Mouse (Mus musculus) heart, adult 18-20 months (tissue): ENCODE results near the gene Epm2a. TPM values are rescaled to one million over a fixed set of nuclear protein-coding genes. Genes with fewer than 3 reads are reported as not detected.

Source experiments
- DNase-seq, 2 experiments: peaks; one replicate each; pipeline ENCODE4 v3.0.0; 2021 to 2022; ENCODE audit warnings: mixed read lengths in 1 of 2
- total RNA-seq, 2 experiments: library from RNA; stranded (reverse); gene quantifications; 2 replicates each; pipeline ENCODE4 v1.2.3; 2021

Epm2a gene
- total RNA-seq, 2 experiments from 2014 or later = 37.5 to 40.5 TPM

DNA sequence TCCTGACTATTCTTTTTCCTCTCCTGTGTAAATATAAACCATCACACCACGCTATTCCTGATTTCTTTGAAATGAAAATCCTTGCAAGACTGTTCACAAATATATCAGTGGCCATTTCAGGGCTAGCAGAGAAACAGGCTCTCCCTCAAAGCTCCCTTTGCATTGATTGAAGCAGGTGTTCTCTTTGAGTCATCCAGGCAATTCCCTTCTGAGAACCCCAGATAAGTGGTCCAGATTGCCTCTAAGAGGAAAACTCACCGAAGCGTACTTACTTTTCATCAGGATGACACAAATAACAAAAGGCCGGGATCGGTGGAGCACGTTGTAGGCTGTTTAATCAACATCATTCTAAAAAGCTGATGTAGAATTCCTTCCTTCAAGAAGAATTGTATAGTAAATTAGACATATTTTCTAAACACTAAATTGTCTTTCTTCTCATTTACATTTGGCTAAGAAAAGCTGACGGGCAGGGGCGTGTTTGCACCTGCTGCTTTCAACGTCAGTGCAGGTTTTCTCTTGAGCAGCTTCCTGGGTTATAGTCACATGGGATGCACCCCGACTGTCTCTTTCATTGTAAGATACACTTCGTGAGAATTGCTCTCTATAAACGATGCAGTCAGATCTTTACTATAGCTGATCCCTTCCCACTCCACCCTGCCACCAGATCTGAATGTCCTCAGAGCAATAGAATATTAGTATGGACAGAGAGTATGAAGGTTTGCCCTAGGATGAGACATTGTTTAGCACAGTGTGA is 86.0 kb downstream of the Epm2a start:
- no peak for DNase-seq

DNA sequence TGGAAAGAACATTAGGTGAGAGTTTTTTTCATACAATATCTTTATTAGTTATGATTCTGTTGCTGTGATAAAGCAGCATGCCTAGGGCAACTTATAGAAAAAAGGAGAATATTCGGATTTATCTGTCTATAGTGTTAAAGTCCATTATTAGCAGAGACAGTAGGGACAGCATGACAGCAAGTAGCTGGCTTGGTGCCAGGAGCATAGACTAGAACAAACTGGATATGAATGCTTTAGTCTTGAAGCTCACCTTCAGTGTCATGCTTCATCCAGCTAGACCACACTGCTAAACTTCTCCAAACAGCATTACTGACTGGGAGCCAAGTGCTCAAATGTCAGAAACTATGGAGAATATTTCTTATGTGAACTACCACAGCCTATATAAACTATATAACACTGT is 93.8 kb downstream of the Epm2a start:
- no peak for DNase-seq

DNA sequence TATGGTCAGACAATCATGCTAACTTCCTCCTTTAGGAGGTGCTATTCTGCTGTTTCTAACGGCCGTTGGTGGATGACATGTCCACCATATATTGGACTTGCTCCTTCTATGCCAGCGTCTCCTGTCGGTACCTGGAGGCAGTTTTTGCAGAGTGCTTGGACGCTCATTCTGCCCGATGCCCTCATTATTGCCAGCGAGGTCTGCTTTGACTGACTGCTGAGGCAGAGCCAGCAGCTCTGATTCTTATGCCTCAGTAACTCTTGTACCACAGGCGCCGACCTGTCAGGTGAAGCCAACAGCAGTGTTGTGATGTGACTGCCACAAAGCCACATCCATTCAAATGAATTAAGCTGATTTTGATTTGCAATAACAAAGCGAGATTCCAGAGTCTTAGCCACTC is 95.3 kb downstream of the Epm2a start:
- no peak for DNase-seq

GRCm38 (mm10) chr10:11439342-11439741 is 96.1 kb downstream of the Epm2a start:
- DNase-seq = no peak

DNA sequence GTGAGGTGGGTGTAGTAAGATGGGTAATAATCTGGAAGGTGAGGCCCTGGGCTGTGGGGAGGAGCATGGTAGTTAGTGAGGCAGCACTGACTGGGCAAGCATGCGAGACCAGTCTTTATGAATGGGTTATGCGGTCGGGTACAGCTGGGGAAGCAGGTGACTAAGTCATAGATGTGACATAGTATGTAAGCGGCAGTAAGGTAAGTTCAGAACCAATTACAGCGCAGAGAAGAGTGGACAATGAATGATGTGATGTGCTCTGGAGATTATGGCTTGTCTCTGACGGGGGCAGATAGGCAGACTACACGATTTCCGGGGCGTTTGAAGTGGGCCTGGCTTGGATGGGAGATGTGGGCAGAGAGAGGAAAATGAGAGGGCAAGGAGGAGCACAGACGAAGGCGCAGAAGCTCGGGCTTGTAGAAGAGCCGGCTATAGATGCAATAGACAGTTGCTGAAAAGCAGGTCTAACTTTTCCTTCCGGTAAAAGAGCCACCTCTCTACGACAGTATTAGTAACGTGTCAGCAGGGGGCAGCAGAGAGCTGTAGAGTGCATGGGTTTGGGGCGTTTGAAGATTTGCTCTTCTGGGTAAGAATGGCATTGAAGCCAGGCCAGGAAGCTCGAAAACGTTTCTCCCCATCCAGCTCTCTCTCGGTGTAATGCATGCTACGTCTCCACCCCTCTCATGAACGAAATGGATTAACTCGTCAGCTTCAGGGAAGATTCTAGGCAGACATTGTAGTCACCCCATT is 106.5 kb downstream of the Epm2a start:
- peak; percentile 27 to 83 for DNase-seq

DNA sequence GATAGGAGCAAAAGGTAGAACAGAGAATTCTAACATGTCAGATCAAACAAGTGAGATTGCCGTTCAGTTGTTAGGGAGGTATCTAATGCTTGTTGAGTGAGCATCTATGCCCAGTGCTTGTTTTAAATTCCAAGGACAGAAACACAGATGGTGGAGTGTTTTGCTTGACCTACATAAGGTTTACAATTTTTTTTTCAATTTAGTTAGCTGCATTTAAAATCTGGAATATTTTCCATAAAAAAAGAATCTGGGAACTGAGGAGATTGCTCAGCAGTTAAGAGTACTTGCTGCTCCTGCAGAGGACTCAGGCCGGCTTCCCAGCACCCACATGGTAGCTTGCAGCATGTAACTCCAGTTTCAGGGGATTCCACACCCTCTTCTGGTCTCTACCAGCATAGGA is 109.3 kb downstream of the Epm2a start:
- DNase-seq = no peak

- DNase-seq = no peak
Observed at GRCm38 (mm10) chr10:11457445-11457844, 114.2 kb downstream of the Epm2a start.

GRCm38 (mm10) chr10:11491956-11492355 is 148.8 kb downstream of the Epm2a start:
- peak; percentile 24 to 33 for DNase-seq

Other genes starting within 250 kb of the Epm2a start
- gene Shprh, start 194.0 kb upstream of the Epm2a start, total RNA-seq = 10 to 100 TPM; 10.2 to 11.5 TPM
- 10 to 100 TPM; 33.1 to 35.1 TPM for gene Fbxo30, start 62.1 kb upstream of the Epm2a start, total RNA-seq